ENCODE assay signal across 16 mouse cellular contexts in genomic region chr4:54602513-54603205, GRCm38 (mm10).
DNase-seq lines count a peak whose midpoint lies in the region; ATAC-seq and TF ChIP-seq lines count a peak whose summit lies in the region.
"Had no signal": no experiment of that assay in that cellular context is flagged by ENCODE, and none has a peak within 500 bp of the region (broad histone marks: within the 10 kb centered on the region; RNA-seq: fewer than 3 reads in every experiment).

No protein-coding gene starts in this region.

- no peak overlapping the region for H3K4me3 ChIP-seq in hindbrain, embryonic 11.5 days (ENCODE audit: low read depth, low read length)
- no peak overlapping the region for H3K4me3 ChIP-seq in hindbrain, embryonic 16.5 days (ENCODE audit: low read length)
- no peak overlapping the region for H3K4me3 ChIP-seq in midbrain, embryonic 13.5 days (replicated peaks)
- no peak overlapping the region for H3K4me3 ChIP-seq in midbrain, postnatal 0 days (ENCODE audit: low read depth, low read length)
- no peak overlapping the region for H3K4me3 ChIP-seq in hindbrain, postnatal 0 days (ENCODE audit: low read length)
- H3K4me3 ChIP-seq: embryonic facial prominence, embryonic 15.5 days; heart, embryonic 12.5 days; liver, embryonic 12.5 days had no signal

- H3K4me2 ChIP-seq in hindbrain, embryonic 11.5 days (replicated peaks; ENCODE audit: low read depth, low read length) = no peak overlapping the region
- no peak overlapping the region for H3K4me2 ChIP-seq in hindbrain, embryonic 16.5 days (ENCODE audit: low read length)
- no peak overlapping the region for H3K4me2 ChIP-seq in midbrain, embryonic 13.5 days (replicated peaks)
- H3K4me2 ChIP-seq in midbrain, postnatal 0 days (ENCODE audit: low read depth, low read length, poor library complexity, severe bottlenecking) = no peak overlapping the region
- no peak overlapping the region for H3K4me2 ChIP-seq in hindbrain, postnatal 0 days (ENCODE audit: low read depth, low read length)
- H3K4me2 ChIP-seq: embryonic facial prominence, embryonic 15.5 days; heart, embryonic 12.5 days; liver, embryonic 12.5 days had no signal

- H3K36me3 ChIP-seq in hindbrain, embryonic 11.5 days (ENCODE audit: control insufficient read depth, insufficient read depth, low read length) = no peaks in the 10 kb centered on the region
- H3K36me3 ChIP-seq in hindbrain, embryonic 16.5 days (ENCODE audit: control insufficient read depth, insufficient read depth, low read length) = no peaks in the 10 kb centered on the region
- H3K36me3 ChIP-seq in midbrain, embryonic 13.5 days = no peaks in the 10 kb centered on the region
- no peaks in the 10 kb centered on the region for H3K36me3 ChIP-seq in midbrain, postnatal 0 days (ENCODE audit: insufficient read depth, low read length)
- no peaks in the 10 kb centered on the region for H3K36me3 ChIP-seq in hindbrain, postnatal 0 days (ENCODE audit: insufficient read depth, low read length)
- H3K36me3 ChIP-seq: embryonic facial prominence, embryonic 15.5 days; heart, embryonic 12.5 days; liver, embryonic 12.5 days had no signal

- peaks cover 4% of the 10 kb centered on the region; the same call in 1 of the 2 replicates for H3K4me1 ChIP-seq in hindbrain, embryonic 11.5 days (replicated peaks; ENCODE audit: control insufficient read depth, insufficient read depth, low read length)
- no peaks in the 10 kb centered on the region for H3K4me1 ChIP-seq in hindbrain, embryonic 16.5 days (ENCODE audit: control insufficient read depth, insufficient read depth, low read depth, low read length)
- H3K4me1 ChIP-seq in midbrain, embryonic 13.5 days (replicated peaks) = peaks cover 9% of the 10 kb centered on the region; the same call in 1 of the 2 replicates
- H3K4me1 ChIP-seq in midbrain, postnatal 0 days (ENCODE audit: insufficient read depth, low read length) = no peaks in the 10 kb centered on the region
- no peaks in the 10 kb centered on the region for H3K4me1 ChIP-seq in hindbrain, postnatal 0 days (ENCODE audit: insufficient read depth, low read length)
- H3K4me1 ChIP-seq: heart, embryonic 12.5 days; liver, embryonic 12.5 days had no signal

- ATAC-seq in hindbrain, embryonic 11.5 days (ENCODE audit: low FRiP score) = no peak
- ATAC-seq in hindbrain, embryonic 16.5 days = no peak
- no peak for ATAC-seq in midbrain, embryonic 13.5 days
- ATAC-seq in midbrain, postnatal 0 days (ENCODE audit: low FRiP score) = no peak
- ATAC-seq in hindbrain, postnatal 0 days = no peak
- ATAC-seq: liver, embryonic 12.5 days had no signal

- no peak for DNase-seq in hindbrain, embryonic 11.5 days (ENCODE audit: low spot score)
- DNase-seq in midbrain, postnatal 0 days (ENCODE audit: low spot score) = no peak
- DNase-seq in hindbrain, postnatal 0 days (ENCODE audit: low spot score) = no peak
- no peak for DNase-seq in urinary bladder, postnatal 36 days (ENCODE audit: low spot score in 2 of 2)
- DNase-seq in right cerebral cortex, postnatal 36 days (ENCODE audit: low spot score in 2 of 2) = no peak
- DNase-seq: heart, postnatal 36 days; kidney, adult 2 months; kidney, postnatal 36 days; thymus, postnatal 14 days had no signal

- no peak overlapping the region for H3K9ac ChIP-seq in hindbrain, embryonic 11.5 days (ENCODE audit: low read depth, low read length)
- no peak overlapping the region for H3K9ac ChIP-seq in hindbrain, embryonic 16.5 days (ENCODE audit: low read depth, low read length)
- no peak overlapping the region for H3K9ac ChIP-seq in midbrain, embryonic 13.5 days (replicated peaks)
- no peak overlapping the region for H3K9ac ChIP-seq in midbrain, postnatal 0 days (replicated peaks; ENCODE audit: low read length, poor library complexity, severe bottlenecking)
- H3K9ac ChIP-seq in hindbrain, postnatal 0 days (replicated peaks; ENCODE audit: low read length) = no peak overlapping the region
- H3K9ac ChIP-seq: embryonic facial prominence, embryonic 15.5 days; forebrain, postnatal 0 days; heart, embryonic 12.5 days; liver, embryonic 12.5 days had no signal

- WGBS in hindbrain, embryonic 11.5 days = 87% methylated on average over 6 of the region's 6 CpGs
- 78% methylated on average over 6 of the region's 6 CpGs for WGBS in hindbrain, embryonic 16.5 days
- WGBS in midbrain, embryonic 13.5 days = 86% methylated on average over 6 of the region's 6 CpGs
- WGBS in midbrain, postnatal 0 days = 85% methylated on average over 6 of the region's 6 CpGs
- WGBS in hindbrain, postnatal 0 days = 71% methylated on average over 6 of the region's 6 CpGs

- H3K27me3 ChIP-seq in hindbrain, embryonic 11.5 days (ENCODE audit: control insufficient read depth, insufficient read depth, low read length) = no peaks in the 10 kb centered on the region
- no peaks in the 10 kb centered on the region for H3K27me3 ChIP-seq in hindbrain, embryonic 16.5 days (replicated peaks; ENCODE audit: control insufficient read depth, insufficient read depth, low read length)
- H3K27me3 ChIP-seq in midbrain, embryonic 13.5 days = no peaks in the 10 kb centered on the region
- no peaks in the 10 kb centered on the region for H3K27me3 ChIP-seq in midbrain, postnatal 0 days (ENCODE audit: insufficient read depth, low read length)
- no peaks in the 10 kb centered on the region for H3K27me3 ChIP-seq in hindbrain, postnatal 0 days (ENCODE audit: insufficient read depth, low read length)
- H3K27me3 ChIP-seq: embryonic facial prominence, embryonic 15.5 days; heart, embryonic 12.5 days; liver, embryonic 12.5 days had no signal

- no peak for TF ChIP-seq CTCF in midbrain, postnatal 0 days (IDR thresholded peaks at IDR 0.05)
- no peak for TF ChIP-seq CTCF in hindbrain, postnatal 0 days (IDR thresholded peaks at IDR 0.05; ENCODE audit: low read depth)

- H3K9me3 ChIP-seq in hindbrain, embryonic 11.5 days (ENCODE audit: control insufficient read depth, low read length) = no peaks in the 10 kb centered on the region
- no peaks in the 10 kb centered on the region for H3K9me3 ChIP-seq in hindbrain, embryonic 16.5 days (ENCODE audit: control insufficient read depth, low read length)
- H3K9me3 ChIP-seq in midbrain, embryonic 13.5 days = no peaks in the 10 kb centered on the region
- H3K9me3 ChIP-seq in midbrain, postnatal 0 days (ENCODE audit: low read length) = no peaks in the 10 kb centered on the region
- no peaks in the 10 kb centered on the region for H3K9me3 ChIP-seq in hindbrain, postnatal 0 days (ENCODE audit: low read length)
- H3K9me3 ChIP-seq: embryonic facial prominence, embryonic 15.5 days; heart, embryonic 12.5 days; liver, embryonic 12.5 days had no signal

- peak overlapping the region; percentile 82; the same call in 1 of the 2 replicates for H3K27ac ChIP-seq in hindbrain, embryonic 11.5 days (ENCODE audit: low read depth, low read length)
- no peak overlapping the region for H3K27ac ChIP-seq in hindbrain, embryonic 16.5 days (ENCODE audit: low read depth, low read length)
- peak overlapping the region; percentile 81 for H3K27ac ChIP-seq in midbrain, embryonic 13.5 days
- H3K27ac ChIP-seq in midbrain, postnatal 0 days (ENCODE audit: low read depth, low read length) = no peak overlapping the region
- H3K27ac ChIP-seq in hindbrain, postnatal 0 days = peak overlapping the region; percentile 70; the same call in 1 of the 2 replicates
- H3K27ac ChIP-seq: embryonic facial prominence, embryonic 15.5 days; liver, embryonic 12.5 days; stomach, postnatal 0 days had no signal

Comparison
In these comparisons a context has a peak if more than half of its experiments do, and no peak if none do; other contexts are left out.
1. H3K27ac ChIP-seq: peak in hindbrain, embryonic 11.5 days (single experiment), midbrain, embryonic 13.5 days (single experiment) and hindbrain, postnatal 0 days (single experiment); none in hindbrain, embryonic 16.5 days (single experiment) and midbrain, postnatal 0 days (single experiment).